In genomic region chr10:94740221-94740620, GRCm38 (mm10) we compare ENCODE assay signal across 30 mouse cellular contexts.
"Had no signal": no experiment of that assay in that cellular context is flagged by ENCODE, and none has a peak within 500 bp of the region (broad histone marks: within the 10 kb centered on the region; RNA-seq: fewer than 3 reads in every experiment).

No protein-coding gene starts in this region.

- H3K4me1 ChIP-seq: limb, embryonic 10.5 days; limb, embryonic 15.5 days; lung, embryonic 15.5 days; midbrain, embryonic 10.5 days; midbrain, embryonic 12.5 days; midbrain, embryonic 13.5 days; midbrain, embryonic 15.5 days; neural tube, embryonic 12.5 days had no signal

- H3K27me3 ChIP-seq: limb, embryonic 12.5 days; limb, embryonic 13.5 days; limb, embryonic 15.5 days; liver, embryonic 12.5 days; liver, embryonic 13.5 days; liver, embryonic 15.5 days; lung, embryonic 15.5 days; megakaryocyte, embryonic 14.5 days; midbrain, embryonic 12.5 days; midbrain, embryonic 13.5 days; midbrain, embryonic 15.5 days; neural tube, embryonic 12.5 days had no signal

- H3K27ac ChIP-seq: limb, embryonic 10.5 days; limb, embryonic 12.5 days; limb, embryonic 13.5 days; limb, embryonic 15.5 days; liver, embryonic 12.5 days; liver, embryonic 13.5 days; liver, embryonic 14.5 days; liver, embryonic 15.5 days; lung, embryonic 15.5 days; macrophage; midbrain, embryonic 10.5 days; midbrain, embryonic 12.5 days; midbrain, embryonic 13.5 days; midbrain, embryonic 15.5 days; neural tube, embryonic 12.5 days had no signal

- H3K9ac ChIP-seq: limb, embryonic 12.5 days; limb, embryonic 13.5 days; limb, embryonic 15.5 days; liver, embryonic 12.5 days; liver, embryonic 13.5 days; liver, embryonic 14.5 days; liver, embryonic 15.5 days; liver, postnatal 0 days; lung, embryonic 14.5 days; lung, embryonic 15.5 days; midbrain, embryonic 12.5 days; midbrain, embryonic 13.5 days; midbrain, embryonic 15.5 days; neural tube, embryonic 12.5 days had no signal

- H3K4me3 ChIP-seq: limb, embryonic 10.5 days; limb, embryonic 12.5 days; limb, embryonic 13.5 days; limb, embryonic 15.5 days; liver, embryonic 12.5 days; liver, embryonic 13.5 days; liver, embryonic 15.5 days; lung, embryonic 15.5 days; megakaryocyte, embryonic 14.5 days; midbrain, embryonic 10.5 days; midbrain, embryonic 12.5 days; midbrain, embryonic 13.5 days; midbrain, embryonic 15.5 days; myocyte; neural tube, embryonic 12.5 days had no signal

- H3K36me3 ChIP-seq: limb, embryonic 15.5 days; liver, embryonic 13.5 days; liver, embryonic 15.5 days; lung, embryonic 15.5 days; midbrain, embryonic 12.5 days; midbrain, embryonic 15.5 days; neural tube, embryonic 12.5 days had no signal

- H3K9me3 ChIP-seq: limb, embryonic 10.5 days; limb, embryonic 12.5 days; limb, embryonic 13.5 days; limb, embryonic 15.5 days; liver, embryonic 12.5 days; liver, embryonic 13.5 days; liver, embryonic 15.5 days; lung, embryonic 15.5 days; megakaryocyte, embryonic 14.5 days; midbrain, embryonic 10.5 days; midbrain, embryonic 12.5 days; midbrain, embryonic 13.5 days; midbrain, embryonic 15.5 days; neural tube, embryonic 12.5 days had no signal

- DNase-seq: left cerebral cortex, postnatal 4 days; liver; liver, embryonic 13.5 days; liver, postnatal 0 days; lung, adult 18-20 months; lung, adult 2 months; lung, embryonic 14.5 days; lung, postnatal 10 days; lung, postnatal 14 days; lung, postnatal 36 days; lung, postnatal 4 days; midbrain, embryonic 14.5 days had no signal

- ATAC-seq: liver, embryonic 12.5 days; liver, postnatal 0 days; lung, postnatal 0 days; midbrain, embryonic 13.5 days; midbrain, embryonic 15.5 days; midbrain, embryonic 16.5 days had no signal
